Mouse (Mus musculus): Measurements from ENCODE around the gene Pon1.

Gene Pon1

GRCm38 (mm10) chr6:5177967-5178891 is 15.5 kb downstream of the Pon1 start:
- no peak for DNase-seq (ENCODE audit: low spot score in 2 of 2)

DNA sequence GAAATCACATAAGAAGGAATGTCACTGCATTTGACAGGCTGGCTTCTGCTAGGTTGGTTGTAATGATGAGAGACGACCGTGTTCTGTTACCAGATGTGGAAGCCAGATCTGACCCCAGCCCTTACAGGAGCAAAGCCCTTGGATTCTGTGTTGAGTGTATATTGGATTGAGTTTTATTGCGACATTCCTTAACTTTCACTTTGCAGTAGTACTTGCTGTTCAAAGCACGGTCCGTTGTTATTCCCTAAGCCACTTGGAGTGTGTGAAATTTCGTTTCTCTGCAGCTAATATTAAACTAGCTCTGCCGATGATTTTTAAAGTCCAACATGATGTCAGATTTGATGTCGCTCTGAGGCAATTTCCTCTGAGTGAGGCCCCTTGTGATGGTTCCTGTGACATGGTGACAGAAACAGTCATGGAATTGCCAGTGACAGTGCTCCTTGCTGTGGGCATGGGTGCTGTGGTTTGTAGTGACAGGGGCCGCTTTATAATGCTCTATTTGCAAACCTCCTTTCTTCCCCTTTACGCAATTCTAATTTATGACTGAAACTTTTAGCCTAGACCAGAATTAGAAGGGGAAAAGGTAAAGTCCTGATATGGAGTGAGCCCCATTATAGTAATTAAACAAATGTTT is 19.4 kb downstream of the Pon1 start:
- DNase-seq (ENCODE audit: low spot score in 2 of 2) = no peak

- DNase-seq (ENCODE audit: low spot score in 2 of 2) = no peak
Observed at GRCm38 (mm10) chr6:5172571-5172970, 21.2 kb downstream of the Pon1 start.

- no peak for DNase-seq (ENCODE audit: low spot score in 2 of 2)
Observed at GRCm38 (mm10) chr6:5171418-5171817, 22.3 kb downstream of the Pon1 start.

DNA sequence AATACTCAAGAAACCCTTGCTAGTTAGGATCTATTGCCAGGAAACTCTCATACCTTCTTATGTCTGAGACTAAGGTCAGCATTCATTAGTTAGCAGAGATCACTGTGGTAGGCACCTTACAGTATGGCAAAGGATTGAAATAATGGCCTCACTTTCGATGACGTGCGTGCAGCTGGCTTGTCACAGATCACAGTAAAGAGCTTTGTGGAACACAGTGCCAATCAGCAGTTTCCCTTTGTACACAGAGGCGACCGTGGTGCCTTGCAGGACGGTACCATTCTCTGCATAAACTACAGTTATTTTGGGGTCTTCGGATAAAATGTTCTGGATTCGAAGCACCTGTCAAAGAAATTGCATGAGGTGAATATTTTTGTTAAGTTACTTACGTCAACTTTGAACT is 25.6 kb downstream of the Pon1 start:
- no peak for DNase-seq (ENCODE audit: low spot score in 2 of 2)

DNA sequence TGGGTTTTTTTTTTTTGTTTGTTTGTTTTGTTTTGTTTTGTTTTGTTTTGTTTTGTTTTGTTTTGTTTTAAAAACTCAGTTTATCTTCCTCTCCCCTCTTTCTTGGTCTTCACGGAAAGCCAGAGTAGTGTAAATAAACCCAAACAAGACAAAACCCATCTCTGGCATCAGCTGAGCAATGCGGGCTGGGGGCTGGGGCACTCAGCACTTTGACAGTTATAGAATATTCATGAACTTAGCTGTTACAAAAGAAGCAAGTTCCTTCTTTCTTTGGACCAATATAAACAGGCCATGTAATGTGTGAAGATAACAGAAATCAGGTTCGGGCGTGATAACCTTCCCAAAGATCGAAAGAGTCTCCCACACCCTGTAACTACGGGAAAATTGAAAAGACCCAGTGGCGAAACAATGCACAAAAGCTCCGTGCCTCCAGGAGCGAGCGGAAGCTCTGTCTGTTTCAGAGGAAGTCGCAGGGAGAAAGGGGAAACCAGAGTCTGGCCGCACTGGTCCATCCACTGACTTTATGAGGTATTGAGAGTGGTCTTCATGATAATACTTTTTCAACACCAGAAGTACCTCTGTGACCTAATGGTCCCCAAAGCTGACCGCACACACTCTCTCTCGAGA is 26.6 kb downstream of the Pon1 start:
- DNase-seq (ENCODE audit: low spot score in 2 of 2) = no peak

GRCm38 (mm10) chr6:5164855-5165254 is 28.9 kb downstream of the Pon1 start:
- DNase-seq (ENCODE audit: low spot score in 2 of 2) = no peak

GRCm38 (mm10) chr6:5163507-5164144 is 30.1 kb downstream of the Pon1 start:
- DNase-seq (ENCODE audit: low spot score in 2 of 2) = no peak

GRCm38 (mm10) chr6:5162052-5162451 is 31.7 kb downstream of the Pon1 start:
- no peak for DNase-seq (ENCODE audit: low spot score in 2 of 2)

GRCm38 (mm10) chr6:5159385-5159791 is 34.4 kb downstream of the Pon1 start:
- DNase-seq (ENCODE audit: low spot score in 2 of 2) = no peak

- no peak for DNase-seq (ENCODE audit: low spot score in 2 of 2)
Observed at GRCm38 (mm10) chr6:5156541-5157425, 37.0 kb downstream of the Pon1 start.

GRCm38 (mm10) chr6:5155313-5155927 is 38.3 kb downstream of the Pon1 start:
- DNase-seq (ENCODE audit: low spot score in 2 of 2) = no peak

GRCm38 (mm10) chr6:5154786-5155185 is 39.0 kb downstream of the Pon1 start:
- DNase-seq (ENCODE audit: low spot score in 2 of 2) = no peak

- no peak for DNase-seq (ENCODE audit: low spot score in 2 of 2)
Observed at GRCm38 (mm10) chr6:5152185-5152584, 41.6 kb downstream of the Pon1 start.

- DNase-seq (ENCODE audit: low spot score in 2 of 2) = no peak
Observed at GRCm38 (mm10) chr6:5151171-5151570, 42.6 kb downstream of the Pon1 start.

DNA sequence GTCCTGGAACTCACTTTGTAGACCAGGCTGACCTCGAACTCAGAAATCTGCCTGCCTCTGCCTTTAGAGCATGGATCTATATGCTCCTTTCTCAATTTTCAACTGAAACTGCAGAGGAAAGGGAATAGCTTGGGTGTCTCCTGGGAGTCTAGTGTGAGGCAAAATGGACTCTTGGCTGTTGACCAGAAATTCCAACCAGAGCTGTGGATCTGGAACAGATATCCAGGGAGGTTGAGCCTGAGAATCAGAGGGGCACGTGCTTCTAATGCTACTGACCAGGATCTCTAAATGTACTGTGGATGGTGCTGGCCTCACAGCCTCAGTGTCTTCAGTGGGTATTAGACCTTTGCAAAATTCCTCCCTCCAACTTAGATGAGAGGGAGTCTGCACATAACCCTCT is 43.8 kb downstream of the Pon1 start:
- no peak for DNase-seq (ENCODE audit: low spot score in 2 of 2)

GRCm38 (mm10) chr6:5147488-5148142 is 46.1 kb downstream of the Pon1 start:
- no peak for DNase-seq (ENCODE audit: low spot score in 2 of 2)

GRCm38 (mm10) chr6:5139666-5140065 is 54.1 kb downstream of the Pon1 start:
- DNase-seq (ENCODE audit: low spot score in 2 of 2) = no peak

DNA sequence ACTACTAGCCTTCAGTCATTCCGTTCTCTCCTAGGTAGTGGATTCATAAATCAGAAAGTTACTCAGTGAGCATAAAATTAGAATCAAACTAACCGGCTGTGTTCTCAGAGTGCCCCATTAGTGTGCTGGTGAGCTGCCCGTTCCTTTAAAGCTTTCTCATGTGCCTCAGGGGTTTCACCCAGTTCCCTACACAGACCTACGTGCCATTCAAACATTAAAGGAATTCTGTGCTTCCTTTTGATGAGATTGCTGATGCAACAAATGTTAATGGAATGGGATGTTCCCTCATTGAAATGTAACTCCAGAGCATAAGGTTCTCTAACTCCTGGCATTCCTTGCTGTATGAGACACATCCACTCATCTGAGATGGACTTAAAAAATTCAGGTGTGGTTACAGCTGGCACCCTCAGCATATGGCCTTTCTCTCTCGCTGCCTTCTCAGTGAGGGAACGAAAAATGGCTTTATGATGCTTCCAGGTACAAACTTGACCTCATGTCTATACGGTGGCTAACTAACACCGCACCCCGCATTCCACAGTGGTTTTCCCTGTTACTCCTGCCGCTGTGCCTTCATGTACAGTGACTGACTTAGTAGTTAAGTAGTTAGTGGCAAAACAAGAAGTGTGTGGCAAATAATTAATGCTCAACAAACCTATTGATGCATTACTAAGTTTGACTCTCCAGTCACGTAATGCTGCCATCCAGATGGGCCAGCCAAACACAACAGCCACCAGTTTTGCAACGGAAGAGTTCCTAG is 54.7 kb downstream of the Pon1 start:
- no peak for DNase-seq (ENCODE audit: low spot score in 2 of 2)
